In the genomic region with DNA sequence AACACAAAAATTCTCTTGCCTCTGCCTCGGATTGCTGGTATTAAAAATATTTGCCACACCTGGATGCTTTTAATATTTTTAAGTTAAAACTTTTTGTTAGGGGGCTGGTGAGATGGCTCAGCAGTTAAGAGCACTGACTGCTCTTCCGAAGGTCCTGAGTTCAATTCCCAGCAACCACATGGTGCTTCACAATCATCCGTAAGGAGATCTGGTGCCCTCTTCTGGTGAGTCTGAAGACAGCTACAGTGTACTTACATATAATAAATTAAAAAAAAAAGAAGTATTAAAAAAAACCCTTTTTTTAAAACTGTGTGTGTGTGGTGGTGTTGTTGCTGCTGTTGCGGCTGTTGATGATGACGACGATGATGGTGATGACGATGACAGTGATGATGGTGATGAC, we compare ENCODE assay signal across 1 mouse cellular context.
TF ChIP-seq lines count a peak whose summit lies in the region.

No protein-coding gene starts in this region.

TF ChIP-seq in MEL, 35 proteins besides CTCF, POLR2A, EP300 and RAD21:
- TF ChIP-seq ZNF384 (IDR thresholded peaks at IDR 0.05; ENCODE audit: low read depth, low read length) = peak; percentile 76
- TF ChIP-seq MYC (IDR thresholded peaks at IDR 0.05; ENCODE audit: low read depth, low read length) = 0 out of 2 replicates have a peak, but pooled peaks have one; percentile 30
